Mouse (Mus musculus) MEL (cell line): ENCODE measurements around the gene Cadps2.

ENCODE experiments used
- CHD1 ChIP-seq: IDR thresholded peaks from 2 replicates; pipeline ENCODE4 v1.6.1; 2012; ENCODE audit warnings: low read depth, mild to moderate bottlenecking, inconsistent platforms, low read length, improper control_type of control experiment
- CTCF ChIP-seq, 3 experiments: IDR thresholded peaks in 2 of 3; conservative IDR thresholded peaks in 1 of 3; 2 replicates each; pipeline ENCODE4 v1.5.1; 2011 to 2012; ENCODE audit warnings: low read length in 3 of 3, low read depth in 2 of 3, mild to moderate bottlenecking in 2 of 3, improper control_type of control experiment in 1 of 3, inconsistent platforms in 1 of 3, mixed read lengths in 1 of 3, moderate library complexity in 1 of 3; ENCODE audit not compliant: control insufficient read depth in 1 of 3, insufficient read depth in 1 of 3, poor library complexity in 1 of 3, severe bottlenecking in 1 of 3
- ELF1 ChIP-seq: IDR thresholded peaks from 2 replicates; pipeline ENCODE4 v1.6.1; 2014; ENCODE audit warnings: low read depth, mild to moderate bottlenecking, inconsistent platforms, low read length, improper control_type of control experiment, moderate library complexity
- GATA1 ChIP-seq: IDR thresholded peaks from 2 replicates; pipeline ENCODE4 v1.6.1; 2011; ENCODE audit warnings: low read depth, low read length, improper control_type of control experiment
- JUND ChIP-seq: IDR thresholded peaks from 2 replicates; pipeline ENCODE4 v1.6.1; 2011; ENCODE audit warnings: low read depth, mild to moderate bottlenecking, improper control_type of control experiment, low read length
- MAX ChIP-seq: IDR thresholded peaks from 2 replicates; pipeline ENCODE4 v1.6.1; 2011; ENCODE audit warnings: low read length, improper control_type of control experiment
- POLR2A ChIP-seq, 2 experiments: IDR thresholded peaks; 2 replicates each; pipeline ENCODE4 v1.6.1; 2011 to 2012; ENCODE audit warnings: low read length in 2 of 2, mild to moderate bottlenecking in 2 of 2, control low read depth in 1 of 2, improper control_type of control experiment in 1 of 2, low read depth in 1 of 2, moderate library complexity in 1 of 2; ENCODE audit not compliant: control insufficient read depth in 1 of 2, insufficient read depth in 1 of 2, poor library complexity in 1 of 2
- USF1 ChIP-seq: IDR thresholded peaks from 2 replicates; pipeline ENCODE4 v1.6.1; 2014; ENCODE audit warnings: low read depth, mild to moderate bottlenecking, inconsistent platforms, low read length, improper control_type of control experiment, moderate library complexity

DNA sequence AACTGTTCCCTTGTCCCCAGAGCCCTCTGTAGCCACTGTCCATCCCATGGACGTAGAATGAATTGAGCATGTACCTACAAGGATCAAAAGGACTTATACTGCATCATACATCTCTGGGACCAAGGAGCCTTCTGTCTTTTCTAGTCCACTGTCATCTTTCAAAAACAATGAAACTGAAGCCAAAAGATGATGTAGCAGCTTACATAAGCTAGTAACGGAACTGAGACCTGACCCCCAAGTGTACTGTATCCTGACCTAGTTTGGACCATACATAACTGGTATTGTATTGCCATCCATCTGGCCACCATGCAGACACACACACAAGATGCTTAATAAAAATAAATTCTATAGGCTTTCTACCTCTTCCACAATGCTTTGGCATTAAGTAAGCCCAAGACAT is 350.2 kb downstream of the Cadps2 start:
- TF ChIP-seq USF1 (no peak), GATA1 (no peak), MAX (no peak), POLR2A (IDR thresholded peaks at IDR 0.05; ENCODE audit: control insufficient read depth in 1 of 2, insufficient read depth in 1 of 2, low read depth in 1 of 2, low read length in 2 of 2, poor library complexity in 1 of 2) (no peak), CTCF (IDR thresholded peaks at IDR 0.05 in 2 of 3, conservative IDR thresholded peaks at IDR 0.05 in 1 of 3; ENCODE audit: control insufficient read depth in 1 of 3, insufficient read depth in 1 of 3, low read depth in 2 of 3, low read length in 3 of 3, poor library complexity in 1 of 3, severe bottlenecking in 1 of 3) (no peak), ELF1 (no peak), CHD1 (no peak), JUND (no peak)
